Mouse (Mus musculus): Measurements from ENCODE around the gene Cryge. TPM values are rescaled to one million over a fixed set of nuclear protein-coding genes. Genes with fewer than 3 reads are reported as not detected.
A peak's percentile ranks its signal among the peaks of the same experiment; 100 is the strongest.

Gene Cryge
- polyA plus RNA-seq, 2 experiments = not detected

DNA sequence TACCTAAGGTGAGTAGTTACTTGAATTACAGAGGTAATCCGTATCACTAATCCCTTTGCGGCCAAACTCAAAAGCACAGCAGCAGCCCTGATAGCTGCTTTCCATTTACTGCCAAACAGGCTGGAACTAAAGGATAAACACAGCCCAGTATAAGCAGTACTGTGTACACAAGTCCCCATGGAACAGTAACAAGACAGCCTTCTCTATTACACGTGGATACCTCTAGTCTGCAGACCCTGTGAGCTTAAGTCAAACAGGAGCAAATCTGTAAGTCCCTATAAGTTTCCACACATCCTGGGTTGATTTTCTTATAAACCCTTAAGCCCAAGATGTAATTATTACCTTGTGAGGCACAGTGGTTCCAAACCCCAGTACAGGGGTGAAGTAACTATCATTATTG is 15.4 kb downstream of the Cryge start:
- ATAC-seq (ENCODE audit: insufficient read depth) (no peak), DNase-seq (ENCODE audit: low read depth in 3 of 3, low spot score in 3 of 3) (no peak)
- H3K9me3 ChIP-seq (ENCODE audit: control insufficient read depth, low read length) = no peaks in the 10 kb centered on the region
- no peaks in the 10 kb centered on the region for H3K4me1 ChIP-seq (replicated peaks; ENCODE audit: control insufficient read depth in 2 of 2, insufficient read depth in 2 of 2, low read length in 1 of 2)
- H3K4me2 ChIP-seq (ENCODE audit: low read depth) = no peak overlapping the region
- no peak overlapping the region for H3K4me3 ChIP-seq (ENCODE audit: insufficient read depth in 1 of 2, low read depth in 2 of 2, low read length in 2 of 2)
- H3K27ac ChIP-seq = no peak overlapping the region
- WGBS (ENCODE audit: insufficient replicate concordance) = 50% methylated on average over 3 of the region's 3 CpGs
- no peak for TF ChIP-seq EP300 (IDR thresholded peaks at IDR 0.05; ENCODE audit: low read depth)
- no peak overlapping the region for H3K9ac ChIP-seq (replicated peaks)
- no peaks in the 10 kb centered on the region for H3K27me3 ChIP-seq (ENCODE audit: control insufficient read depth, insufficient read depth, low read length)
- H3K36me3 ChIP-seq (replicated peaks; ENCODE audit: control insufficient read depth, insufficient read depth, low read depth) = no peaks in the 10 kb centered on the region

GRCm38 (mm10) chr1:65032641-65033040 is 18.3 kb downstream of the Cryge start, which contains the start of gene Akr1cl:
Gene Akr1cl, minus strand, starts transcription at chr1:65032759.
- H3K9ac ChIP-seq (replicated peaks) = no peak within 1 kb of the TSS
- H3K4me2 ChIP-seq (ENCODE audit: low read depth) = no peak within 1 kb of the TSS
- H3K4me1 ChIP-seq (replicated peaks; ENCODE audit: control insufficient read depth in 2 of 2, insufficient read depth in 2 of 2, low read length in 1 of 2) = no peaks in the 10 kb centered on the region
- no peak for TF ChIP-seq EP300 (IDR thresholded peaks at IDR 0.05; ENCODE audit: low read depth)
- no peak for TF ChIP-seq CTCF (IDR thresholded peaks at IDR 0.05; ENCODE audit: low read depth)
- H3K36me3 ChIP-seq (replicated peaks; ENCODE audit: control insufficient read depth, insufficient read depth, low read depth) = no peaks in the 10 kb centered on the region
- H3K9me3 ChIP-seq (ENCODE audit: control insufficient read depth, low read length) = no peaks in the 10 kb centered on the region
- no peak for ATAC-seq (ENCODE audit: insufficient read depth)
- DNase-seq (ENCODE audit: low read depth in 3 of 3, low spot score in 3 of 3) = no peak
- no peak within 1 kb of the TSS for H3K4me3 ChIP-seq (ENCODE audit: insufficient read depth in 1 of 2, low read depth in 2 of 2, low read length in 2 of 2)
- no peak within 1 kb of the TSS for H3K27ac ChIP-seq
- H3K27me3 ChIP-seq (ENCODE audit: control insufficient read depth, insufficient read depth, low read length) = no peaks in the 10 kb centered on the region

DNA sequence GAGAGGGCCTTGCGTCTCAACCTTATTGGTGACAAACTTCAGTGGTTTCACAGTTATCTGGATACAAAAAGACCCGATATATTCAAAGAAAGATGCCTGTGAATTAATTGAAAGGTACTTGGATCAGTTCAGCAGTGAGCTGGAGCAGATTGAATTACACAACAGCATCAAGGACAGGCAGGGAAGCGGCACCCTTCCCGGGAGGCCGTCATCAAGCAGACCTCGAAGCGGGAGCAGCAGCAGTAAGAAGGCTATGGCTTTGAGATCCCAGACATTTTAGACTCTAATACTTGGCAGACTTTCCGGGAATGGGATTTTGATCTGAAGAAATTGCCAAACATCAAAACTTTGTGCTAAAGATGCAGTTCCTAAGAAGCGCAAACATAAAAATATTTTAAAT is 22.7 kb downstream of the Cryge start:
- TF ChIP-seq CTCF (IDR thresholded peaks at IDR 0.05; ENCODE audit: low read depth) (no peak), EP300 (IDR thresholded peaks at IDR 0.05; ENCODE audit: low read depth) (no peak)
- Histone ChIP-seq H3K36me3 (replicated peaks; ENCODE audit: control insufficient read depth, insufficient read depth, low read depth) (no peaks in the 10 kb centered on the region), H3K27ac (no peak overlapping the region), H3K4me3 (ENCODE audit: insufficient read depth in 1 of 2, low read depth in 2 of 2, low read length in 2 of 2) (no peak overlapping the region), H3K4me2 (ENCODE audit: low read depth) (no peak overlapping the region), H3K9me3 (ENCODE audit: control insufficient read depth, low read length) (no peaks in the 10 kb centered on the region), H3K9ac (replicated peaks) (no peak overlapping the region), H3K27me3 (ENCODE audit: control insufficient read depth, insufficient read depth, low read length) (no peaks in the 10 kb centered on the region), H3K4me1 (replicated peaks; ENCODE audit: control insufficient read depth in 2 of 2, insufficient read depth in 2 of 2, low read length in 1 of 2) (no peaks in the 10 kb centered on the region)
- WGBS (ENCODE audit: insufficient replicate concordance) = 69% methylated on average over 9 of the region's 9 CpGs
- no peak for DNase-seq (ENCODE audit: low read depth in 3 of 3, low spot score in 3 of 3)
- ATAC-seq (ENCODE audit: insufficient read depth) = no peak

DNA sequence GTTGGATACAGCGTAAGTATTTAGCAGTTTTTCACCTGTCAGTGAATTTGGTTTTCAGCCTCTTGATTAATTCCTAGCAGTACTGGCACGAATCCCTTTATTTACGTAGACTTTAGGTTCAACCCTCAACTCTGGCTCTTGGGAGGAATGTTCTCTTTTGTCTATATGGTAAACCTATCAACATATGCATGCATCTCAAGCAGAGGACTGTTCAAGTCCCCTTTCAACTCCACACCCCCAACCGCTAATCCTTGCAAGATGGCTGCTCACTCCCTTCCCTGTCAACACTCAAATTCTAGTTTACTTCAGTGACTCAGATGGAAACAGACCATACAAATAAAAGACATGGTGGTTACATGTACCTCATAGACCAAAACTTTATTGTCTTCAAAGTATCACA is 38.2 kb downstream of the Cryge start:
- TF ChIP-seq EP300 (IDR thresholded peaks at IDR 0.05; ENCODE audit: low read depth) (no peak), CTCF (IDR thresholded peaks at IDR 0.05; ENCODE audit: low read depth) (no peak)
- WGBS (ENCODE audit: insufficient replicate concordance) = 76% methylated on average over 4 of the region's 4 CpGs
- H3K9me3 ChIP-seq (ENCODE audit: control insufficient read depth, low read length) = no peaks in the 10 kb centered on the region
- no peak overlapping the region for H3K27ac ChIP-seq
- DNase-seq (ENCODE audit: low read depth in 3 of 3, low spot score in 3 of 3) = no peak
- no peak overlapping the region for H3K9ac ChIP-seq (replicated peaks)
- no peak for ATAC-seq (ENCODE audit: insufficient read depth)
- H3K4me1 ChIP-seq (replicated peaks; ENCODE audit: control insufficient read depth in 2 of 2, insufficient read depth in 2 of 2, low read length in 1 of 2) = no peaks in the 10 kb centered on the region
- no peaks in the 10 kb centered on the region for H3K27me3 ChIP-seq (ENCODE audit: control insufficient read depth, insufficient read depth, low read length)
- no peak overlapping the region for H3K4me2 ChIP-seq (ENCODE audit: low read depth)
- no peak overlapping the region for H3K4me3 ChIP-seq (ENCODE audit: insufficient read depth in 1 of 2, low read depth in 2 of 2, low read length in 2 of 2)
- H3K36me3 ChIP-seq (replicated peaks; ENCODE audit: control insufficient read depth, insufficient read depth, low read depth) = no peaks in the 10 kb centered on the region

GRCm38 (mm10) chr1:65010153-65010552 is 40.8 kb downstream of the Cryge start:
- no peaks in the 10 kb centered on the region for H3K9me3 ChIP-seq (ENCODE audit: control insufficient read depth, low read length)
- TF ChIP-seq CTCF (IDR thresholded peaks at IDR 0.05; ENCODE audit: low read depth) = peak; percentile 90
- no peak for TF ChIP-seq EP300 (IDR thresholded peaks at IDR 0.05; ENCODE audit: low read depth)
- ATAC-seq (ENCODE audit: insufficient read depth) = no peak; the same call in 1 of the 2 replicates
- H3K4me3 ChIP-seq (ENCODE audit: insufficient read depth in 1 of 2, low read depth in 2 of 2, low read length in 2 of 2) = no peak overlapping the region
- H3K4me2 ChIP-seq (ENCODE audit: low read depth) = no peak overlapping the region
- H3K4me1 ChIP-seq (replicated peaks; ENCODE audit: control insufficient read depth in 2 of 2, insufficient read depth in 2 of 2, low read length in 1 of 2) = no peaks in the 10 kb centered on the region
- 9% methylated on average over 9 of the region's 9 CpGs for WGBS (ENCODE audit: insufficient replicate concordance)
- no peaks in the 10 kb centered on the region for H3K27me3 ChIP-seq (ENCODE audit: control insufficient read depth, insufficient read depth, low read length)
- H3K27ac ChIP-seq = no peak overlapping the region
- peak; percentile 45 to 51 (median 49) for DNase-seq (ENCODE audit: low read depth in 3 of 3, low spot score in 3 of 3)
- H3K36me3 ChIP-seq (replicated peaks; ENCODE audit: control insufficient read depth, insufficient read depth, low read depth) = no peaks in the 10 kb centered on the region
- H3K9ac ChIP-seq (replicated peaks) = no peak overlapping the region

Data from liver, embryonic 14.5 days (tissue).